Mouse (Mus musculus) large intestine, adult 2 months (tissue): ENCODE measurements around the gene Gm9964. TPM values are rescaled to one million over a fixed set of nuclear protein-coding genes. Genes with fewer than 3 reads are reported as not detected.
"Not testable (repeated sequence)": the region's sequence is repeated elsewhere in the genome, so short reads cannot be mapped to it uniquely, and the experiment has no call there.

Source experiments
- DNase-seq: peaks from one replicate; pipeline ENCODE4 v3.0.0-alpha.2; 2012; ENCODE audit warnings: low read depth, low spot score
- WGBS: fragments of 180-500 bp; shearing (Covaris S2); methylation state at CpG from one replicate; pipeline ENCODE4 v1.1.7; 2018; 5-methylcytosine and 5-hydroxymethylcytosine counted together
- polyA plus RNA-seq: library from polyadenylated mRNA; depleted of rRNA; stranded (reverse); fragments of >200 nt; gene quantifications from 2 replicates; pipeline ENCODE4 v1.2.3, GENCODE M21; 2012; rRNA removed

The Gm9964 gene
- polyA plus RNA-seq: not detected in 2 replicates

DNA sequence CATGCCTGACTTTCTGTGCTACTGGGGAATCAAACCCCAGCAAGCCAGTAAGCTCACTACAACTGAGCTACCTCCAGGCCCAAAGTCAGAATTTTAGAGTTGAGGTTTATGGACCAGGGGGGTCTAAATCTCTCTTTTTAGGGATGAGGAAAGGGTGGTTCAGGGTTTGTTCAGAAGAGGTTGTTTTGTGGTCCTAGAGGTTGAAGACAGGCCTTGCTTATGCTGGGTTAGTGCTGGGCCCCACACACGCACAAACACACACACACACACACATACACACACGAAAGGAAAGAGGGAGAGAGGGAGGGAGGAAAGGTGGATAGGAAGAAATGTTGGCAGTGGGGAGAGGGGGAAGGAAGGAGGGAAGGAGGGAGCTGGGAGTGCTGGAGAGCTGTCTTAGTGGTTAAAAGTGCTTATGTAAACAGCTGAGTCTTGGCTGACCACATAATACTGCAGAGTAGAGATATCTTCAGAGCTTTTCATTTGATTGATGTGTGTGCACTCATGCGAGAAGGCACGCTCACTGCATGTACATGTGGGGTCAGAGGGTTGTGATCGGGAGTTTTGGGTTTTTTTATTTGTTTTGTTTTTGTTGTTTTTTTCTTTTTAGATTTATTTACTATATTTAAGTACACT lies at the start of gene Gm9964:
Gm9964 (minus strand) TSS at position 51 of the 636 bp plus-strand sequence.
- 79% methylated on average over 5 of the region's 5 CpGs for WGBS
- no peak for DNase-seq

DNA sequence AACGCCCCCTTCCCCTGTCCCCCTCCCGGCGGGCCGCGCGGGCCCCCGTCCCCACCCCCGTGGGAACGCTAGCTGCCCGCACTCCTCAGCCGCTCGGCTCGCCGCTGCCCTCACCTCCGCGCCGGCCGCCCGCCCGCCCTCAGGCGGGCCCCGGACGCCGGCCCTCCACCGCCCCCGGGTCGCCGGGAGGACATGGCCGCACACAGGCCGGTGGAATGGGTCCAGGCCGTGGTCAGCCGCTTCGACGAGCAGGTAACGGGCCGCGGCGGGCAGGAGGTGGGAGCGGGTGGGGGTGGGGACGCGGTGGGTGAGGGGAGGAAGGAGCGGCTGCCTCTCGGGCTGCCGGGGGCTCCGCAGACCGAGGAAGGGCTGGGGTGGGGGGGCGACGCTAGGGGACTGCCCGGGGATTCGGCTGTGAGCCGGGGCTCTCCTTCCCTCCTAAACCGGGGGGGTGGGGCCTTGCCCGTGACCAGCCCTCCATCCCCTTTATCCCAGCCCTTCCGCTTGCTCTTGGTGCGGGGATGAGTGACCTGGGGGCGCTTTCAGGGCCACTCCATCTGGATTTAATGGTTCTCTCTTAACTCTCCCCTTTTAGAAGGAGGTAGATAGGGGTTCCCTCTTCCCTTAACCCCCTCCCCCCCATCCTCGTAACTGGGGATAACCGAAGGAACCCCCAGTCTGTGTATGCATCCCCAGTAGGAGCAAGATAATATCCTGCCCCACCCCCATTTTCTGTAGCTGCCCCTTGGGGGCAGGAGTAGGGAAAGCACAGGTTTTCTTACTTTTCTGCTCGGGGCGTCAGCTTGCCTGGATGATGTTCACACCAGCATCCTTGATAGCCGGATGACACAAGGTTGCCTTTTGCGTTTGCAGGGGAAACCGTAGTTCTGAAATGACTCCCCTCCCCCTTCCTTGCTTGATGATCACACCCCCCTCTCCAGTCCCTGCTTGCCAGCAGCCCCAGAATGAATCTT lies 43.4 kb upstream of the Gm9964 start:
- WGBS: 2% methylated on average over 55 of the region's 63 CpGs
- DNase-seq: no peak

DNA sequence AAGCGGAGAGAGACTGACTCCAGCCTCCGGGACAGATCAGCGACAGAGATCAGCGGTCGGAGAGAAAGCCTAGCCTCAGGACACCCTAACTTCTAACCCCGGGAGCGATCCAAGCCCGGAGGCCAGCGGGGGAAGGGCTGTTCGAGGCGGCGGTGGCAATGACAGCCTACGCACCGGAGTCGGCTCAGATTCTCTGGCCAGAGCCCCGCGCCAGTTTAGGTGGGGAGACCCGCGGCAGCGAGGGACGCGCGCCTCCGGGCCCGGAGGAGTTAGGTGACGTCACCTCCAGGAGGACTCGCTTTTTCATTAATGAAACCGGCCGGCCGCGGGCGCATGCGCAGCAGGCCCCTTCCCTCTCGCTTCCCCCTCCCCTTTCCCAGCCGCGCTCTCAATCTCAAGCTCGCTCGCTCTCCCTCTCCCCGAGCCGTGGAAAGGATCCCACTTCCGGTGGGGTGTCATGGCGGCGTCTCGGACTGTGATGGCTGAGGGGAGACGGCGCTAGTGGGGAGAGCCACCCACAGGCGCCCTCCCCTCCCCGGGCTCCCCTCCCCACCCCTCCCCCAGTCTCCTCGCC lies 42.6 kb upstream of the Gm9964 start, which contains the start of gene Nf1:
Nf1 (plus strand) TSS at position 460 of the 574 bp plus-strand sequence.
- peak; percentile 77 for DNase-seq
- WGBS: 1% methylated on average over 45 of the region's 49 CpGs

DNA sequence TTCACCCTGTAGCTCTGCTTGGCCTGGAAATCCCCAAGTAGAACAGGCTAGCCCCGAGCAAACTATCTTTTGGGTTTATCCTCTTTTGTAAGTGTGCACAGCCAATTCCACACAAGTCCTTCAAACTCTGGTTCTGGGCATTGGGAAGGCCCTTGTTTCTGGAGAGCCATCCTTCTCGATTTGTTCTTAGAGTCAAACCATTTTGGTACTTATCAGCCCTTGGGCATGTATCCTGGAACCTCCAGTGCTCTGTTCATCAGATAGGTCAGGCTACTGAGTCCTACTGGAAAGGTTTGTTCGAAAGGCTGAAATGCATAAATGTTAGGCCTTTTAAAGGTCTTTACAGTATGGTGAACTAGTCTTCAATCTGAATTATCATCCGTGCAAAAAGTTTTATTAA lies 41.9 kb upstream of the Gm9964 start:
- WGBS: 39% methylated on average over 4 of the region's 4 CpGs
- no peak for DNase-seq

DNA sequence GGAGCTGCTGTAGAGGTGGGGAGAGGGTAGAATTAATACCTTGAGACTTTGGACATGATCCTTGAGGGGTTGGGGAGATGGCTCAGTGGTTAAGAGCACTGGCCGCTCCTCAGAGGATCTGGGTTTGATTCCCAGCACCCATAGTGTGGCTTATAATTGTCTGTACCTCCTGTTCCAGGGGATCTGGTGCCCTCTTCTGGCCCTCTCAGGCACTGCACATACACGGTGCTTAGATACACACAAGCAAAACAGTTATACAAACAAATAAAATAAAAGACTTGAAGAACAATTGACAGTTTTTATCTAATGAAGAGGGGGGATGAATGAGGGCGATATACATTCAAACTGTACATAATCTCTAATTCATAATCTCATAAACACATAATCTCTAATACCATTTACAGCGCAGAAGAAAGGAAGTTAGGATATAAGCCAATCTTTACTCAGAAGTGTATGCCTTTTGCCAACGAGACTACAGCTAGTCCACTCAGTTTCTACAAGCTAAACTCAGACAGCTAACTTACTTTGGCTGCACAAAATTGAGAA lies 40.1 kb upstream of the Gm9964 start:
- 94% methylated on average over 5 of the region's 5 CpGs for WGBS
- DNase-seq: no peak

DNA sequence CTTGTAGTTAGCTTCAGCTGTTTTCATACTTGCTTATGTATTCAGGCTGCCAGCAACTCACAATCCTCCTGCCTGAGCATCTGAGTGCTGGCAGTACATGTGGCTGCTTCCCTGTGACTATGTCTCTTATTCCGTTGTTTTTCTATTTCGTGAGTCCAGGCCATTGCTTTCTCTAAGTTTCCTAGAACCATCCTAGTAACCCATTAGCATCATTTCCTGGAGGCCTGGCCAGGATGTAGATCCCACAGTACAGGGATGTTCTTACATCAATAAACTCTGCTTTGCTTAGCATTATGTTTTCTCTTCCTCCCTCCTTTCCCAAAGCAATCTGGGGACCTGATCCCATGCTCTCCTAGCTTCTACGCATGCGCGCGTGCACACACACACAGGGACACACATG lies 38.4 kb upstream of the Gm9964 start:
- no peak for DNase-seq
- 91% methylated on average over 6 of the region's 6 CpGs for WGBS

DNA sequence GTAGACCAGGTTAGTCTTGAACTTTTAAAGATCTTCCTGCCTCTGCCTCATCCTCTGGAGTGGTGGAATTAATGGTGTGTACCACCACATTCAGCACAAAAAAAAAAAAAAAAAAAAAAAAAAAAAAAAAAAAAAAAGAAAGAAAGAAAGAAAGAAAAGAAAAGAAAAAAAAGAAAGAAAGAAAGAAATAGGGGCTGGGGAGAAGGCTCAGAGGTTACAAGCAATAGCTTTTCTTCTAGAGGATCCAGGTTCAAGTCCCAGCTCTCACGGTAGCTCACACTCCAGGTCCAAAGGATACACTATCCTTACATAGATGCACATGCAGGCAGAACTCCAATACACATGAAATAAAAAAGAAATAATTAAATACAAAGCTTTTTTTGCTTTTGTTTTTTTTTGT lies 32.9 kb upstream of the Gm9964 start:
- no peak for DNase-seq
- WGBS: 95% methylated on average over 1 of the region's 1 CpGs

DNA sequence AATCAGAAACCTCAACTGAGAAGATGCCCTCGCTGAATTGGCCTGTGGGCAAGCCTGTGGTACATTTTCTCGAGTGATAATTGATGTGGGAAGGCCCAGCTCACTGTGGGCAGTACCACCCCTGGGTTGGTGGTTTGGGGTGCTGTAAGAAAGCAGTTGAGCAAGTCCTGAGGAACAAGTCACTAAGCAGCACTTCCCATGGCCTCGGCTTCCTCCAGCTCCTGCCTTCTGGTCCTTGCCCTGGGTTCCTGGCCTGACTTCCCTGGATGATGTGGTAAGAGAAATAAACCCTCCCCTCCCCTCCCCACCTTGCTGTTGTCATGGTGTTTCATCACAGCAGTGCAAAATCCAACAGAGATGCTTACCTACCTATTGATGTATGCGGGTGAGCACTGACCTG lies 31.4 kb upstream of the Gm9964 start:
- 86% methylated on average over 4 of the region's 4 CpGs for WGBS
- no peak for DNase-seq

DNA sequence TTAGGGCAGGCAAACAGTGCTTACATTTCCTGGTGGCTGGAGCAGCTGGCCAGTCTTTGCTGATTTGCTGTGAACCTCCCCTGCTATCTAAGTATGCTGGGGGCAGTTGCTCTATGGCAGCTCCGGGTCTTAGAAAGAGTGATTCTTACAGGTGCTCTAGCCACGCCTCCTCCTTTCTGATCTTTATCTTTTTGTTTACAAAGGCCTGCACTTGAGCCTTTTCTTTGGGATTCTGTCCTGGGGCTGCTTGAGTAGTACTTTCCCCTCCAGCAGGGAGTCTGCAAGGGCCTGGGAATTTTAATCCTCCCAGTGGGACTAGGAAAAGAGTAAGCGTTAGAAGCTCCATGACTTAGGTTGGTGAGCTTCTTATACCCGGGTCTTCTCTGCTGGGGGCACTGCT lies 30.4 kb upstream of the Gm9964 start:
- WGBS: 44% methylated on average over 4 of the region's 4 CpGs
- no peak for DNase-seq

DNA sequence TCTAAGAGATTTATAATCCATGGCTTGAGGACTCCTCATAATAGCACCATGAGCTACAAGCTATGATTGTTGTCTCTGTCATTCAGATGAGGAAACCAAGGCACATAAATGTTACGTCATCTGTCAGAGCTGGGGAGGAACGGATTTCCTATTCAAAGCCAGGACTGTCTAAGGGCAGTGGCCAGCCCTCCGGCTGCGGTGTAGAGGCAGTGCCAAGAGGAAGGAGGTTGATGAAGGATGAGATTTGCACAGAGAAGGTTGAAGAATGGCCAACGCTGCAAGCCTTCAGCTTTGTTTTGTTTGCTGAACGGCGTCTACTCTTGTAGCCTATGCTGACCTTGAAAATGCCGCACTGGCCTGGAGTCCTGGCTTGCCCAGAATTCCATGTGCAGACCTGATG lies 29.0 kb upstream of the Gm9964 start:
- WGBS: 71% methylated on average over 8 of the region's 8 CpGs
- DNase-seq: no peak

DNA sequence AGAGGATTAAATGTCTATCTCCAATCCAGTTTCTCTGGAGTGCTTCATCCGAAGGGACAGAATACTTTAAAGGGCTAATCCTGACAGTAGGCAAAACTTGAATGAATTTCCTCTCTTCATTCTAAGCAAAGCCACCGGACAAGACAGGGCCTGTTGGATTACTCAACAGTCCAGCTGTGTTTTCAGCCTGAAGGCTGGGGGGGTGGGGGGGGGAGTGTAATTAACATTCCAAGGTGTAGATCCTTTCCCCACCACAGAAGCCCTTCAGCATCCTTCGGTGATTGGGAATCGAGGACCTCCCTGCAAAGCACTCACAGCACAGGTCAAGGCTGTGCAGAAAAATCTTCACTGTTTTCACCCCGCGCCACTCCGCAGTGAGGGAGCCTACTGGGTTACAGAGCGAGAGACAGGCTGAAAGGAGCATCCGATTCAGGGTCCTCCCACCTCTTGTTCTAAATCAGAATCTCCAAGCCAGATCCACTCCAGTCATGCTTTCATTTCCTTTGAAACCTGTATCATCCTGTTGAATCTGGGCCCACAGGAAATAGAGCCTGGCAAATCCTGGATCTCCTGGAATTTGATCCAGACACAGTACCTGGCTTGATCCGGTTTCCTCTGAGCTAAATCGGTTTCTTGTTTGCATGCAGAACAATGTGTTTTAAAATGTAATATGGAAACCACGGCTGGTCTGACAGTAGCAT lies 27.4 kb upstream of the Gm9964 start:
- WGBS: 67% methylated on average over 12 of the region's 12 CpGs
- DNase-seq: no peak

DNA sequence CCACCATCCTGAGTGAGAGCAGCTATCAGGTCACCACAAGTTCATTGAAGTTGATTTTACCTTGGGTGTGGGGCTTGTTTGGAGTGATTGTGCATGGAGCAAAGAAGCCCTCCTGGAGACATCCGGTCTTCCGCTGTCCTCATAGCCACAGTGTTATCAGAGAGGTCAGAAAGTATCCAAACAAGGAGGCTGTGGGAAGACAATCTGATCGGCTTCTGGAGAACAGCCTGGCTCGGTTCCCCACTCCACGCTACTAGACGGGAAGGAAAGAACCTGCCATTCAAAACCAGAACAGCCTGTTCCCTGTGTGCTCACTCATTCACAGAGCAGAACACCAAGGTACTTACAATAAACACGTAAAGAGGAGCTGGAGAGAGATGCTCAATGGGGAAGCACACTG lies 23.1 kb upstream of the Gm9964 start:
- 56% methylated on average over 7 of the region's 7 CpGs for WGBS
- DNase-seq: no peak

DNA sequence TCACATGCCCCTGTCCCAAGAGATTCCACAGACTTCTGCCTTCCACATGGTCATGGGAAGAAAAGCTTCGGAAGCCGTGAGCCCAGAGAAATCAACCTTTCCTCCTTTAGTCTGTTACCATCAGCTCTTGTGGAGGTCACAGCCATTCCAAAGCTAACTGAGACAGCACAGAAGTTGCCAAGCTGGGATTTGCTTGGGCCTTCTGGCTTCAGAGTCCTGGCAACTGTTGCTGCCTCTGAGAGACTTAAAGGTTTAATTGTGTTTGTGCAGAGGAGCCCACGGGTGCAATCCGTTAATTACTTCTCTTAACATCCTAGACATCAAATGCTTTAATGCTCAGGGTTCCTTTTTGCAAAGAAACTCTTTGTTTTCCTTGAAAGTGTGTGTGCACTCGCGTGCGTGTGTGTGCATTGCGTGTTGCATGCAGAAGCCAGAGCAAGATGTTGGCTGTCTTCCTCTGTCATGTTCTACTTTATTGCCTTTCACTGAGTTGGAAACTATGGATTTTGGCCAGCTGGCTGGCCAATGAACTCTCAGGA lies 20.2 kb upstream of the Gm9964 start:
- DNase-seq: no peak
- 79% methylated on average over 8 of the region's 8 CpGs for WGBS

DNA sequence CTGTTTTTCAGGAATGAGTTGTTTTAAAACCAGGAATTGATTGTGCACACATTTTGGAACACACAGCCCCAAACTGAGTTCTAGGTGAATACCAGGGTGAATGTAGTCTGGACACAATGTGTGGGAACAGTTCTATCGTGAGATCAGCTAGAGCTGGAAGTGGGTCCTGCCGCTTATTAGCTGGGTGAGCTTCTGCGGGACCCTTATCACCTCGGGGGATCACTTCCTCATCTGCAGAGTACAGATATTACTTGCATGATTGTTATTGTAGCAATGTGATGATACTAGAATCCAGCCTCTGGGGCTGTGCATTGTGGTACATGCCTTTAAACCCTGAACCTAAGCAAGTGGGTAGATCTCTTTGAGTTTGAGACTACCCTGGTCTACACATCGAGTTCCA lies 13.8 kb upstream of the Gm9964 start:
- 76% methylated on average over 5 of the region's 5 CpGs for WGBS
- DNase-seq: no peak

DNA sequence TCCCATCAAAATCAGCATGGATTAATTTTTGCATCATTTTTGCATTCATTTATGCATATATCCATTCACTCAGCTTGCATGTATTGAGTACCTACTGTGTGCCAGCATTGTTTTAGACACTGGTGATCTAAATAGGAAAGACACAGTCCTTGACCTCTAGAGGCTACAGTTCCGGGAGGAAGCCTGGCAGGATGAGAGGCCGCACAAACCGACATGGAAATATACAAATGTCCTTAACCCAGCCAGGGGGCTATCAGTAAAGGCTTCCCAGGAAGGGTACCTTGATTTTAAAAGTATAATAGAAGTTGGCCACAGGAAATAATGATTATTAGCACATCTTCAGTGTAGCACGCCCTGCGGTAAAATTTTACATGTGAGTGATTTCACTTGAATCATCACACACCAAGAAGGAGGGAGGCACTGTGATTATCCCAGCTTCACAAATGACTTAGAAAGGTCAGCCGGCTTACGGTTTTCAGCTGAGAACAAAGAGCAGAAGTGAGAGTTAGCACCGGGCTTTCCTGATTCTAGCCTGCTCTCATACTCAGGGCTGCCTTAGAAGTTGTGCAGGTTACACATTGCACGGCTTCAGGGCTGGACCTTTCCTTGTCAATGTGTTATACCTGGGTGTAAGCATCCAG lies 11.0 kb upstream of the Gm9964 start:
- 76% methylated on average over 9 of the region's 9 CpGs for WGBS
- DNase-seq: no peak

DNA sequence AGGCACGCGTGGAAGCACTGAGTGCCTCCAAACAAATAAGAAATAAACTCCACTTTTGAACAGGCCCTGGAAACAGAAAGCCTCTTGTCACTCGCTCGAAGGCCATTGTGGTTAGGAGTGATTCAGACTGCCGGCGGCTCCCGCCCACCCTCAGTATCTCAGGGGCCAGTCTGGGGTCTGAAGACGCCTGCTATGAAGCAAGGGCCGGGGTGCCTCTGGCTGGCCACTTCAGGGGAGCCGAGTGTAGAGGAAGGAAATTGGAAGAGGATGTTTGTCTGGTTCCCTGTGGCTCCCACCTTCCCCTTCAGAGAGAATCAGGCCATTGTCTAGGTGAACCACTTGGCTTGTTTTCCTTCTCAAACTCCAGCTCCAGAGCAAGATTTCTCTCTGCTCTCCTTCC lies 10.3 kb upstream of the Gm9964 start:
- no peak for DNase-seq
- WGBS: 43% methylated on average over 10 of the region's 10 CpGs

DNA sequence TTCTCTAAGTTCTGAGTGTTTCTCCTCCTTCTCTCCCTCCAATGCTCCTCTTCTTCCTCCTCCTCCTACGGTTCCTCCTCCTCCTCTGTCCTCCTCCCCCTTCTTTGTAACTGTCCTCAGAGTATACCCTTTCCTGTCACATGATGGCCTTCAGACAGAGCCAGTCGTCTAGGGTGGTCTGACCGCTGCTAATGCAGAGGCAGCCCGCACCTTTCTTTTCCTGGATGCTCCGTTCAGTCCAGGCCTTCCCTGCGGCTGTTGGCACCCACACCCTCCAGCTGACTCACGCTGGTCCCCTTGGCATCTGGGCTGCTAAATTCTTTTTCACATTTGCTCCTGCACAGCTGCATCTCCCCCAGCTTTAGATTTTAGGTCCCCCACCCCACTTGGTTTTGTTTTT lies 9.8 kb upstream of the Gm9964 start:
- 58% methylated on average over 7 of the region's 7 CpGs for WGBS
- DNase-seq: no peak

DNA sequence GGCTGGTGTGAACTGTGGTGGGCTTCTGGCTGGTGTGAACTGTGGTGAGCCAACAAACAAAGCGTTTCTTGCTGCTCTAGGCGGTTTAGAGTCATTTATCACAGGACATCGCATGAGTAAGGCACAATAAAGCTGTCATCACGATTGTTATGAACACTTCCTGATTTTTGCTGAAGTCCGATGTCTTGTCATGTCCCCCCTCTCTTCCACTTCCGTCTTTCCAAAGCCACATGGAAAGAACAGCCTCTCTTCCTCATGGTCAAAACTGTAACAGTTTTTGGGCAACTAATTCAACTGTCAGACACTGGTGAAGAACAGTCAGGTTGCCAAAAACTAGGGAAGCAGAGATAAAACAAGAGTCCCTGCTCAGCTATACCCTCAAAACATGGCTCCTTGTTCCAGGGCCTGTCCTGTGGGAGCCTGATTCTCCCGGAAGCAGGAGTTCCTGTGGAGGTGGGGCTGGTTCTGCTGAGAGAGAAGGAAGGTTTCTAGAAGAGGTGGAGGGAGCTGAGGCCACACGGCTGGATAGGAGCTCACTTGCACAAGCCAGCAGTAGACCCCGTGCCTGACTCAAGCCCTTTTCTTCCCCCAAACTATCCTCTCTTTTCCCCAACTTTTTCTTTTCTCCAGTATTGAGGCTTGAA lies 9.1 kb upstream of the Gm9964 start:
- no peak for DNase-seq
- WGBS: 55% methylated on average over 9 of the region's 9 CpGs

DNA sequence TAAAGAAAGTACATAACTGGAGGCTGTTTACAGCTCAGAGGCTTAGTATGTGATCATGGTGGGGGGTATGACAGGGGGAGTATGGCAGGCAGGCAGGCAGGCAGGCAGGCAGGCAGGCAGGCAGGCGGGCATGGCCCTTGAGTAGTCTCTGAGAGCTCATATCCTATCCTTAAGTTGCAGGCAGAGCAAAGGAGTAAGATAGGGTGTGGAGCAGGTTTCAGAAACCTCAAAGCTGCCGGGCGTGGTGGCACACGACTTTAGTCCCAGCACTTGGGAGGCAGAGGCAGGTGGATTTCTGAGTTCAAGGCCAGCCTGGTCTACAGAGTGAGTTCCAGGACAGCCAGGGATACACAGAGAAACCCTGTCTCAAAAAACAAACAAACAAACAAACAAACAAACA lies 7.5 kb upstream of the Gm9964 start:
- WGBS: 63% methylated on average over 4 of the region's 4 CpGs
- not testable (repeated sequence) for DNase-seq
